Mouse (Mus musculus) mouse trophoblast stem cell (cell line): Measurements from ENCODE around the gene Tkfc.

Experiments
- in situ Hi-C, 2 experiments: fragments of 300-500 bp; cut with MseI, MboI; formaldehyde crosslinking; loops; 2 replicates in 1 of 2; 3 replicates in 1 of 2; pipeline ENCODE4 v1.15.1; 2025

The Tkfc gene

GRCm38 (mm10) chr19:10605293-10605900 lies at the start of gene Tkfc, which contains the start of gene Ddb1:
Tkfc (minus strand) TSS chr19:10605654.
Ddb1 (plus strand) TSS chr19:10605327.
- in situ Hi-C loops: no loop called here

DNA sequence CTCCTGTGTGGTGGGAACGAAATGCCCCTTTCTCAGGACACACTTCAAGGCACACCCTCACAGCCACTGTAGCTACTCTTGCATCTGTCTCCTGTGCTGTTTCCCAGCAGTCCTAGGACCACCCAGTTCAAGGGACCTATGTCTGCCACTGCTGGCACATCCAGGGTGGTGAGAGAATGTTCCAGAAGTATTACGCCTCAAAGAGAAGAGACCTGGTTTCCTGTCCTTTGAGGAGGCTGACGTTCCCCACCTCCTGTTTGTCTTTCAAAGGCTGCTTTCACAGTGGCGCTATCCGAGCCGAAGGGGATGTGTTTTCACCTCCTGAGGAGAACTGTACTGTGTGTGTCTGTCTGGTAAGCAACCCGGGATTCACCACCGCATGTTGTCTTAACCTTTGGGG lies 42.7 kb upstream of the Tkfc start:
- in situ Hi-C loops: no loop called here

DNA sequence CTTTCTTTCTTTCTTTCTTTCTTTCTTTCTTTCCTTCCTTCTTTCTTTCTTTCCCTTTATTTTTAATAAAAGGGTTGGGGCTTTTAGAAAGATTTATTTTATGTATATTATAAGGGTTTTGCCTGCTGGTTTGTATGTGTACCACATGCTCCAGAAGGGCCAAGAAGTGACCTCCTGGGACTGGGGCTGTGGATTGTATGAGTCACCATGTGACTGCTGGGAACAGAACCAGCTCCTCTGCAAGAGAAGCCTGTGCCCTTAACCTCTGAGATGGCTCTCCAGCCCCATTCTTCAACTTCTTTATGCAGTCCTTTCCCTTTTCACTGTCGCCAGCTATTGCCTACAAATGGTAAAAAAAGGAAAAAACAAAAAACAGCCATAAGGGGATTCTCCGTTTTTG lies 40.2 kb upstream of the Tkfc start:
- in situ Hi-C loops: no loop called here

DNA sequence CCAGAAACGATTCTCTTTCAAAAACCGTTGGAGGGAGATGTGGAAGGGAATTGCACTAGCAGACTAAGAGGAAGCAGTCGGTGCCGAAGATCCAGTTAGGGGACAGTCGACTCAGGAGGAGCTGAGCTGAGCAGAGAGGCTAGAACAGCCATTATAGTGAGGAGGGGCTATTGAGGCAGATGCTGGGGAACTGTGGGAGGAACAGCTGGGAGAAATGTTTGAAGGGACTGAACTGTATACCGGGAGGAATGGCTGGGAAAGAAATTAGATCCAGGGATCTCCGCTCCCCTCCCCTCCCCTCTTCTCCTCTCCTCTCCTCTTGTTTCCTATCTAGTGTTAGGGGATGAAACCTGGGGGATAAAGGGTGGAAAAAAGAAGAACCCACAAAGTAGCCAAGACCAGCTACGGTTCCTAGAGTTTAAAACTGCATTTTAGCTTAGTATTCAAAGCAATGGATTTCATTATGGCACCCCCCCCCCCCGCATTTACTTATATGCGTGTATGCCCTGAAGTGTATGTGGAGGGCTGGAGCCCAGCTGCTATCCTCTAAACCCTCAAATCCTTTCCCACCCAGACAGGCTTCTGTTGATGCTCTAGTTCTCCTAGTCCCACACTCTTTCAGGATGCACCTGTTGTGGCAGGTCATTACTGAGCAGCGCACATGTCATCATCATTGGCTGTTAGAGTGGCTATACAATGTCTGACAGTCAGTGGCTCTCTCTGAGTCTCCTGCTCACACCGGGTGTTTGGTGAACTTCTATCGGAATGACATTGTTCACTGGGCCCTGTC lies 35.3 kb upstream of the Tkfc start:
- in situ Hi-C loops: no loop called here

DNA sequence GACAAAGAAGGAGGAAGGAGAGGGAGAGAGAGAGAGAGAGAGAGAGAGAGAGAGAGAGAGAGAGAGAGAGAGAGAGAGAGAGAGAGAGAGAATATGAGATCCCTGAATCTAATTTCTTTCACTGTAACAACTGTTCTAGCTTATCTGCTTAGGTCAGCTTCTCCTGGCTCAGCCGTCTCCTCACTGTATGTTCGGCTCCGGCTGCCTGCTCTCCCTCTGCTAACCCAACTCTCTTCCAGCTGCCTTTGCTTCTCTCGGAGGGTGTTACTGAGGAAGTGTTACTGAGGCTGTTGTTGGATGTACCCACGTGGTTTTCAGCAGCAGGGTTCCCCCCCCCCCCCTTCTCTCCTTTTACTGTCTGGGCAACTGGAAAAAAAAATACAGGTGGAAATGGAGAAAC lies 34.6 kb upstream of the Tkfc start:
- in situ Hi-C loops: no loop called here

- in situ Hi-C loops: no loop called here
Measured at GRCm38 (mm10) chr19:10637840-10638239, 32.4 kb upstream of the Tkfc start.

DNA sequence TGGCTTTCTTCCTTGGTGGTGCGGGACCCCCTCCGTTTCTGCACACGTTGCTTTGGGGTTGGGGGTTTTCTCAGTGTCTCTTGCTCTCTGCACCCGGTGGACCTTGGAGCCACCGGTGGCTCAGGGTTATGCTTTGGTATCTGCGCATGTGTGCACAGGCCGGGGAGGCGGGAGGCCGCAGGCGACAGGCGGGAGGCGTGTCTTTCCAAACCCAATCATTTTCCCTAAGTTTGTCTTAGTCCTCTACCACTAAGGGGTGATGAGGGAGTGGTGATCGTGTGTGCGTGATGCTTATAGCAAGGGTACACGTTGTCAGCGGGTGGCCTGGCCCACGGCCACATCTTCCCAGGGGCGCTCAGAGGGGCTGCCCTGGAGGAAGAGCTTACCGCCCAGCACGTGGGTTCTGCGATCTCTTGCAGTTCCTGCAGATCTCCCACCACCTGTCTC lies 29.4 kb upstream of the Tkfc start:
- in situ Hi-C loops: no loop called here

DNA sequence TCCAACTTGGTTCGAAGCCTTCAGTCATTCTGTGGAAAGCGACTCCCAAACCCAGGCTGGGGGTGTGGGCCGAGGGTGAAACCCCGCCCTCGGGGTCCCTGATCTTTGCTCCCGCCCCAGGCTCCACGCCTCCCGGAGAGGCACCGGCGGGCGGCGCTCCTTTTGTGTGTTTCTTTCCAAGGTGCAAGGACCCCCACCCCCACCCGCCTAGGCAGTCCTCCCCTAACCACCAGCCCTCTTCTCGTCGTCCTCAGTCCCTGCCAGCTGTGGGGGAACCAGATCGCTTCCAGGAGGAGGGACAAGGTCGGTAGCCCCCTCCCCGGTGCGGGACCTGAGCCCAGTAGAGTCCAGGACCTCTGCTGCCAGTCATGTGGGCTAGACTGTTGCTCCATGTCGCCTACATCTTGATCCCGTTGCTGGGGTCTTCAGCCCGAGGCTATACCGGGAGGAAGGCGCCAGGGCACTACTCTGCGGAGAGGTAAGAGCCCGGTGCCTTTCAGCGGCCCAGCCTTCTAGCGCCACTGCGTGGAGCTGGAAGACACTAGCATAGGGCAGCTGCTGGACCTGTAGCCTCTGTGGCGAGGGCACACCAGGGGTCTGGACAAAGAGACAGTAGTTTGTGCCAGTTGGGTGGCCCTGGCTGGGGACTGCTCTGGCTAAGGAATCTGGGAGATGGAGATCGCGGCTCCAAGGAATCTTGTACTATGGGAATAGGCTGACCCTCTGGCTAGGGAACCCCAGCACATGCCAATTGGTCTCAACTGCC lies 28.8 kb upstream of the Tkfc start, which contains the start of gene Vwce:
Gene Vwce, plus strand, starts transcription at position 108 of the 766 bp plus-strand sequence.
- in situ Hi-C loops: no loop called here

DNA sequence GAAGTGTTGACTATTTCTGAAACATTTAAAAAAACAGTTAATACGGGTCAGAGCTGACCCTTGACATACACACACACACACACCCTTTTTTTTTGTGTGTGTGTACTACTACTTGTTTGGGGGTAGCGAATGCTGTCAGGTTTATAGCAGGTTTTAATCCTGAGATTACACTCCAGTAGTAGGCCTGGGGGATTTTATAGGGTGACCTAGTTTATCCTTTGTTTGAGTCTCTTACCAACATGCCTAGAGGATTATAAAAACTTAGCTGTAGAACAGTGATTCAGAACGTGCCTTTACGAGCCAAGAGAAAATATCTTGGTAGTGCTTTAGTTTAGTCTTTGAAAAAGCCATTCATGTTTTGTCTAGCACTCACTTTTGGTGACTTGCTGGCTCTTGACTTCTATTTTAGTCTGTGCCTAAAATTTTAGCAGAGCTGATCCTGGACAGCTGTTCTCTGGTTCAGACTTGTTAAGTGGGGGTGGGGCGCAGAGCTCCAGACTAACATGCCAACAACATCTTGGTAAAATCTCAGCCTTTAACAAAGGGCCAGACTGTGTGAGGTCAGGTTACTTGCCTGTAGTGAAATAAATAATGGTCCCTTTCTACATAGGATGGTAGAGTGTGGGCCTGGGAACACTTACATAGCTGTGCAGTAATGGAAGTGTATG lies 3.3 kb upstream of the Tkfc start:
- in situ Hi-C loops: no loop called here

DNA sequence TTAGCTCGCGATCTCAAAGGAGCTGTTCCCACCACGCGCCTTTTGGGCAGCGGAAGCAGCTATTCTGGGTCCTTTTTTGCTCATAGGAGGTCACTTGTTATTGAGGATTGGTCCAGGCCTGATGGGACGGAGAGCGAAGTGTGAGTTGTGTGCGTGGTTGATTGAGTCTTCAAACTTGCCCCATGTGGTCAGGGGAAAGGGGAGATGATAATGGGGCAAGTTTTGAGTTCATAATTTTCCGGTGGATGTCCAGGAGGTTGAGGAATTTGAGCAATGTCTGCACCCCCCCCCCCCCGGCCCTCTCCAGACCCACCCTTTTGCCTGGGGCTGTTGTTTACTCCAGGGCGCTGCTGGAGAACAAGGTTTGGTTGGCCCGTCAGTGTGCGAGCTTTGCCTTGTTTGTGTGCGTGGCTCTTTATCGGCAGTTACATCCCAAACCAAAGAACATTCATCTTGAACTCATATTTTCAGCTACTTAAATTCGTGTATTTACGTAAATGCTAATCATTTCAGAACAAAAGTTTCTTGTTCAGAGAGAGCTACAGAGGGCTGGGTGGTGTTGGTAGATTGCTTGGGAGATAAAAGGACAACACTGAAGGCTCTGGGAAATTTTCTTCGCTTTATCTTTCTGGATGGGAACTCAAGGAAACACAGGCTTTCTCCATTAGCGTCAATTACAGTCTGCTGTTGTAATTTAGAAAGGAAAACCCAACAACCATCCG lies 608 bp upstream of the Tkfc start:
- in situ Hi-C loops: no loop called here

DNA sequence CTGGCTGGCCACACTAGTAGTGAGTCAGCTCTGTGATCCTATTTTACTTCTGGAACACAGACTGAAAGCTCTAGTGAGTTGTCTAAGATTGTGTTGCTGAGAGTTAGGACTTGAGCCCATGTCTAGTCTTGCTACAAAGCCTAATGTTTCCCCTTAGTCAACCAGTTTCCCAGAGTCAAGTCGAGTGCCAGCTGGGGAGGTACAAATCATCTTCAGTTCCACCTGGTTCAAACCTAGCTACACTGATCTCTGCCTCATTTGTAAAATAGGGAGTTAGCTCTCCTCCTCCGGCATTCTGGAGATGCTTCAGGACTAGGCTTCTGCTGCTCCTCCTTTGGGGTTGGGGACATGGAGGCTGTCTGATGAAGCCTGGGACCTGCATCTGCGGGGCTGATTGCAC lies 920 bp downstream of the Tkfc start:
- in situ Hi-C loops: loop anchor here (5.0 kb wide), 1 partner anchor 42 kb away; no protein-coding TSS in a partner anchor

DNA sequence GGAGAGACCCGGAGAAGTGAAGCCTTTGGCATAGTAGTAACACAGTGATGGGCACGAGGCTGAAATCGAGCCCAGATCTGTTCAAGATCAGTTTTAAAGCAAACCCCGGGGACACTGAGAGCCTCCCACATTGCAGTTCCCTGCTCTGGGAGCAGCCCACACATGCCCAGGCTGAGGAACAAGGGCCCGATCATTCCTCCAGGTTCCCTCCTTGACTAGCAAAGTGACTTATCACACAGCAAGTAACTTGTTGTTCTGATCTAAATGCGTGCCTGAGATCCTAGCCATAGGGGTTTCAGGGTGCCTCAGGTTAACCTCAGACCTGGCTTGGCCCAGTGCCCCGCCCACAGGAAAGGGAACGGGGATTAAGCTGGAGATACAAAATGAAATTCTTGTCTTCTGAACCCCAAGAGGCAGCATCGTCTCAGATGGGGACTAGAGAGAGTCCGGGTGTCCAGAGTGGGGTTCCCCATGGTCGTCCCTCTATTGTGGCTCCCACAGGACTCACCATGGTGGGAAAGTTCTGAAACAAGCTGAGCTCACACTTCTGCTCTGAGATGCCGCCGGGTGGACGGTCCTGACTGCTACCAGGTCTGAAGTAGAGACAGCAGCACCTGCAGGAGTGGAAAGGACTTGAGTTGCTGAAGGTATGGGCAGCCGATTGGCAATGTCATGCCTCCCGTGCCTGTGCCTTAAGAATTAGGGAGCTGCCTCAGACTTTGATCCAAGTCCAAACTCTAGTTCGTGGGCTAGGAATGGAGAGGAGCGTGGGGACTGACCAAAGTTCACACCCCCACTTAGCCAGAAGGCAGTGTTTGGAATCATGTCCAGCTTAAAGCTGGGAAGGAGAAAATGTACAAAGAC lies 1.6 kb downstream of the Tkfc start:
- in situ Hi-C loops: loop anchor here (5.0 kb wide), 1 partner anchor 42 kb away; no protein-coding TSS in a partner anchor

DNA sequence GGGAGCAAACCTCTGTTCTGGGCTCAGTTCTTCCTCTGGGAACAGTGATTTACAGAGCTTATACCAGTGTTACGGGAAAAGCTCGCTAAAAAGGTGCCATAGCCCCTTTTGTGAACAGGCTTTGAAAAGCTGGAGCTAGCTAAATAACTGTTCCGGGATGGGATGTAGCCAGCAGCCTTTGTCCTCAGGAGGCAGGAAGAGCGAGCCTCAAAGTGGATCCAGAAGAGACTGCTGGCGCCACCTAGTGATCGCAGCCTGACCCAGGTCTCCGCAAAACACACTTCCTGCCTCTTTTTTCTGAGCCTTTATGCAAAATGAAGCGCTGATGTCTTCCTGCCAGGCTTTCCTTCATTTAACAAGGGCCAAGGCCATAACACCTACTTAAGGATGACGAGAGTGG lies 2.7 kb downstream of the Tkfc start:
- in situ Hi-C loops: loop anchor here (5.0 kb wide), 1 partner anchor 40 kb away; no protein-coding TSS in a partner anchor

GRCm38 (mm10) chr19:10602247-10602769 lies 3.1 kb downstream of the Tkfc start:
- in situ Hi-C loops: loop anchor here (5.0 kb wide), 1 partner anchor 40 kb away; no protein-coding TSS in a partner anchor

DNA sequence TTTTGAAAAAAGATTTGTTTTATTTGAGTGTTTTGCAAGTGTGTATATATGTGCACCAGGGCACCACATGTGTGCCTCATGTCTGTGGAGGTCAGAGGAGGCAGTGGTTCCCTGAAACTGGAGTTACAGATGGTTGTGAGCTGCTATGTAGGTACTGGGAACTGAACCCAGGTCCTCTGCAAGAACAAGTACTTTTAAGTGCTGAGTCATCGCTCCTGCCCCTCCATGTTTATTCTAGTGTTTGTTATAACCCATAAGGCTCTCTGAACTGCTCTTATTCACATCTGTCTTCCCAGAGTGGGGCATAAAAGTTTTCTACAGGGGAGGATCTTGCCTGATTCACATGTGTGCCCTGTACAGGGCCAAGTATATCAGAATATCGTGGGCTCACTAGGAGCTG lies 5.8 kb downstream of the Tkfc start:
- in situ Hi-C loops: loop anchor here (5.0 kb wide), 1 partner anchor 37 kb away; no protein-coding TSS in a partner anchor

DNA sequence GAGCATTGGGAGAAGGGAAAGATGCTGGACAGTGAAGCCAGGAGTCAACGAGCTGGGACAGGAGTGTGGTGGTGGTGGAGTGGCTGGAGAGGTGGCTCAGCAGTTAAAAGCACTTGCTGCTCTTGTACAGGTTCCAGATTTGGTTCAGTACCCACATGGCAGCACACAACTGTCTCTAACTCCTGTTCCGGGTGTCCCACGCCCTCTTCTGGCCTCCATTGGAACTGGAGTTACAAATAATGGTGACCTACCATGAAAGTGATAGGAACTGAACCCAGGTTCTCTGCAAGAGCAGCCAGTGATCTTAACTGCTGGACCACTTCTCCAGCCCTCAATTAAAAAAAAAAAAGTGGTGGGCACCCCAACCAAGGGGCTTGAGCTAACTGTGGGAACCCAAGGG lies 7.3 kb downstream of the Tkfc start:
- in situ Hi-C loops: no loop called here

DNA sequence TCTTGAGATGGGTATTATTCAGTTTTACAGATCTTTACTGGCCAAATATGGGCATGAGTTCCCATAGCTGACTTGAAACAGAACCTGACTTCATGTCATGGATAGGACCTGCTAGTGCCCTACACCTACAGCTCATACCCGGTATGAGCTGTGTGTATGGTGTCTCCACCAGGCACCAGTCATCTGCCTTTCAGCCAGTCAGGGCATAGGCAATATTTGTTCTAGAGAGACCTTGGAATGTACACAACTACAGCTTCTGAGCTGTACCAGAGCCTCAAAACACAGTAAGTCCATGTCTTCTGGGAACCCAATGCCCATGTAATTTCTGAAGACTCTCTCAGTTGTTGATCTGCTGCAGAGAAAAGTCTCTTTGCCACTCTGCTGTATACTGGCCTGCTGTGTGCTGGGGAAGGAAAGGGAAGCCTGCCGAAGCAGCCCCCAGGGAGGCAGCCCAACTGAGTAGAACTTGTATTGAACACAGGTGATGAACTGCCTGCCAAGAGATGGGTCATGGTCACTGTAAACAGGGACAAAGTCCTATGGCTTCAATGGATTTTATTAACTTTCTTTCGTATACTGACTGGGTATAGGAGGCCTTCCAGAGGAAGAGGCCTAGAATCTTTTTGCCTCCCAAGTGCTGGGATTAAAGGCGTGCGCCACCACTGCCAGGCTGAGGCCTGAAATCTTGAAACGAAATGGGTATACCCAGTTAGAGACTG lies 13.6 kb downstream of the Tkfc start:
- in situ Hi-C loops: no loop called here

DNA sequence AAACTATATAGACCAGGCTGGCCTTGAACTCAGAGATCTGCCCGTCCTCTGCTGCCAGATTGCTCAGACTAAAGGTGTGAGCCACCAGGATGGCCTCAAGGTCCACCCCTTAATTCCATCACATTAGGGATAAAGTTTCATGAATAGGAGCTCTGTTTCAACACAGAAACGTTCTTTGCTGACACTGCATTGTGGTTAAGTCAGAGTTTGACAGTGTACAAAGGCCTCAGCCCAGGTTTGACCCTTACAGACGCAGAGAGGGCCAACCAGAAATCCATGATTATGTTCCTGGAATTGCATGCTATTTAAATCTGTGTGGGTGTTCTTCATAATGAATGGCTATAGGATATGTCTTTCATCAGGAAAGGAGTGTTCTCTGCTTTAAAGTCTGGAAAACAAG lies 15.2 kb downstream of the Tkfc start:
- in situ Hi-C loops: no loop called here
